Mouse (Mus musculus) urinary bladder, postnatal 14 days (tissue): ENCODE measurements around the gene 9030612E09Rik.

Experiments used
- DNase-seq: peaks from one replicate; pipeline ENCODE4 v3.0.0; 2021; ENCODE audit warnings: low spot score

Gene 9030612E09Rik

DNA sequence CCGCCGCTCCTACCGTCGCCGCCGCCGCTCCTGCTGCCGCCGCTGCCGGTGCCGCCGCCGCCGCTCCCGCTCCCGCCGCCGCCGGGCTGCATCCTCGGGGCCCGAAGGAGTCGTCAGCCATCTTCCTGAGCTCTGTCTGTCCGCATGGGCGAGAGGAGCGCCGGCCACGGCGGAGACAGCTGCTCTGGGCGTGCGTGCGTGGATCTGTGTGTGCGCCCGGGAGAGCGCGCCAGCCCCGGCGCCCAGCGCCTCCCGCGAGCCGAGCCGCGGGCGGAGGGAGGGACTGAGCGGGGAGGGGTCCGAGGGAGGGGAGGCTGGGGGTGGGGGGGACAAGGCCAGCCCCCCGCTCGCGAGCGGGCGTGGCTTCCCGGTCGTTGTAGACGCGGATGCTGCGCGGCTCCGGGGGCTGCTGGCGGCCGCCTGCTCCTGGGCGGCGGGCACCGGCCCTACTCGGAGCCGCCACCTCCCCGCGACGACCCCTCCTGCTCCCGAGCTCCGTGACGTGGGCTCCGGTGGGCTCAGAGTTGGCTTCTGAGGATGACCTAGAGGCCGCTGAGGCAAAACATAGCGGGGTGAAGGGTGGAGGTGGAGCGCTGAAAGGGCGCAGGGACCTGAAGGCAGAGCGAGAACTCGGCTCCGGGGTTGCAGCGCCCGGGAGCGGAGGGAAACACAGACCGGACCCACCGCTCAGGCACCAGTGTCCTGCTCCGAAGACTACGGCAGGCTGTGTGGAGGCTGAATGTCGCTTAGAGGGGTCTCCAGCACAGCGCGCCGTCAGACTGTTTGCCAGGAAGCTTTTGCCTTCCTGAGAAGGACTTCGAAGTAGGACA lies at the start of gene 9030612E09Rik, which contains the start of gene Sobp:
Gene 9030612E09Rik (plus strand): TSS at position 379 of the 830 bp plus-strand sequence.
Gene Sobp (minus strand): TSS at position 205 of the 830 bp plus-strand sequence.
- DNase-seq: peak; percentile 40

DNA sequence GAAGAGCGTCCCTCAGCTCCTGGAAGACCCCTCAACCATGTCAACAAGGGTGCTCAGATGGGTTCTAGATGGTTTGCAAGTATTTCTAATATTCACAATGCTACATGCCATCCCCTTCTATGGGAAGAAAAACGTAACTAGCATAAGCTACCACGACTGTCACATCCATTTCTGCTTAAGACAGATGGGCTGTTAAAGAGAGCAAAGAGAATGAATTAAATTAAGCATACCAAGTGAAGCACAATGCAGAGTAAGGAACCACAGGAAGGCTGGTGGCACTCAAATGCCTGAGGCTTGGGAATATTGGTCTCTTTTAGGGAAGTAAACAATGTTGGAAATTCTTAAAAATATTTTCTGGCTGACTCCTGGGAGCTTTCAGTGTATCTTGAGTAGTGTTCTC lies 45.8 kb upstream of the 9030612E09Rik start:
- DNase-seq: no peak

DNA sequence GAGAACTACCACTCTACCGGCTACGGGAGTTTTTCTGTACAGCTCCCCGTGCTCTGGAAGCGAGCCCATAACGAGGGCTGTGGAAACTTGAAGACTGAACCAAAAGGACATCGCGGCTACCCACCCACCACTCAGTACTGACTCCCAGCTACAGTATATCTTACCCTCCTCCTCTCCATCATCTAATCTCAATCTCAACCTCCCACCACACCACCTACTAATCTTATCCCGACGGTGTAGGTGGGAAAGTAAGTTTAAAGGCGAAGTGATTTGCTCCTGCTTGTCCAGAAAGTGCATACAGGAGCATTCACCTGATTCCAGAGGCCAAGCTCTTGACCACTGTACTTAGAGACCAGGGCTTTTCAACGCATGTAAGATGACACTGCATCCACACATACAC lies 40.5 kb upstream of the 9030612E09Rik start:
- no peak for DNase-seq

DNA sequence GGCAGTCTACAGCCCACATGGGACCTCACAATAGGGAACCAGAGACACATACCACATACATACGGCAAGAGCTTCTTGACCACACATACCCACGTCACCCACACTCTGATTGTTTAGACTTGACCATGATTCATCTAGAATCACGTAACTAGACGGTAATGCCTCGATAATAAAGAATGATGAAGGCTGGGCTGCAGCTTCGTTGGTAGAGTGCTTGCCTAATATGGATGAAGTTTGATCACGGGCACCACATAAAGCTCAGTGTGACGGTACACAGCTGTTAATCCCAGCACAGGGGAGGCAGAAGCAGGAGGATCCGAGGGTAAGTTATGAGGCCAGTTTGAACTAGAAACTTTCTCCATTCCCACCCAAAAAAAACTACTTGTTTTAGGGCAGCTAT lies 31.3 kb upstream of the 9030612E09Rik start:
- no peak for DNase-seq

DNA sequence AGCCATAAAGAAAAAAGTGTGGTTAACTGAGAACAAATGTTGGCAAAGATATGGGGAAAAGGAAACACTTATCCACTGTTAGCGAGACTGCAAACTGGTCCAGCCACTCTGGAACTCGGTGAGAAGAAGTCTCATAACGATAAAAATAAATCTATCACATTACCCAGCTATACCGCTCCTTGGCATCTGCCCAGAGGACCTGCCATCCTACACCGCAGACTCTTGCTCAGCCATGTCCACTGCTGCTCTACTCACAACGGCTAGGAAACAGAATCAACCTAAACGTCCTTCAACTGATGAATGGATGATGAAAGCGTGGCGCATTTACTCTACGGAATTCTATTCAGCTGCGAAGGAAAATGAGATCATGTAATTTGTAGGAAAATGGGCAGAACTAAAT lies 26.0 kb upstream of the 9030612E09Rik start:
- DNase-seq: no peak

DNA sequence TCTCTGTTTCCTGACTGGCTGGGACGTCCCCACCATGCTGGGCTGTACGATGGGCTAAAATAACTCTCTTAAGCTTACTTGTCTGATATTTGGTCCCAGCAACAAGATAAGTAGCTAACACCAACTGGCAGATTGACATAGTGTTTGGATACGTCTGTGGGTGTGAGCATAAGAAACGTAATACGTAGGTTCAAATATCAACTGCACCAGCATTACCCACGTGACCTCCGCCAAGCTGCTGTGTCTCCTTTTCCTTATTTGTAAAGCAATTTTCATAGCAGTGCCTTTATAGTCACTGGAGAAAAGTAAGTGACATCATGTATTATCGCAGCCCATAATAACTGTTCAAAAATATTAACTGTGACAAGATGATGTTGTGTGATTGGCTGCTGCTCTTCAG lies 21.9 kb upstream of the 9030612E09Rik start:
- no peak for DNase-seq

DNA sequence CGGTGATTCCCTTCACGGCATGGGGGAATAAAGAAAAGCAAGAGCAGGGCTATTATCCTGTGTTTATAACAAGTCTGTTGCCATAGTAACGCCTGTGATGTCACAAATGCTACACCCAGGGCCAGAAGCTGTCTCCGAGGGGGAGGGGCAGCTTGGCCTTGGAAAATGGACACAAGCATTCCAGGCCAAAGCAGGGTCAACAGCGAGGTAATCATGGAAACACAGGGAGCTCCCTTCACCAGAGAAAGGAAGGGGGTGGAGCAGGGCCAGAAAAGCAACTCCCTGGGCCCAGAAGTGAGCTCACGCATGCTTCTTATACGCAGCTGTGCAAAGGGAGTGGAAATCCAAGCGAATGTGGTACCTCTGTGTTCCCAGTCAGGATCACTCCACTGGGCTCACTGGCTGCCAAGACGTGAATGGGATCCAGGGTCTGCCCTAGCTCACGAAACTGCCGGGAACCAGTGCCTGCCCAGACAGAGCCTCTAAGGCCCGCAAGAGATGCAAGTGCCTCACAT lies 19.4 kb upstream of the 9030612E09Rik start:
- peak; percentile 59 for DNase-seq

DNA sequence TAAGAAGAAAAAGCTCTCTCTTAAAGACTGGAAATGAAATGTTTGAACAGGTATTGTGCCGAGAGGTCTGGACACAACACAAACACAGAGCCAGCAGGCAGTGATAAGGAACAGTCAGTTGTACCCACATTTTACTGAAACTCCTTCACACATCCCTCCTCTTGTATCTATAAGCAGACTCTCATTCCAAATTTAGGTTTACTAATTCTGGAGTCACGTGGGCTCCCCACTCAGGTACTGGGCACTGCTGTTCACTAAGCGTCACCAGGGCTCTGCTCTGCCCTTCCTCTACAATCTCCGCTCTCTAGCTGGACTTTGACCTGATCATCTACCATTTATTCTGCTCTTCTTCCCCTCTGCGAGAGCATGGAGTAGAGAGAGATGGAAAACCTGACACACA lies 15.6 kb upstream of the 9030612E09Rik start:
- DNase-seq: no peak

DNA sequence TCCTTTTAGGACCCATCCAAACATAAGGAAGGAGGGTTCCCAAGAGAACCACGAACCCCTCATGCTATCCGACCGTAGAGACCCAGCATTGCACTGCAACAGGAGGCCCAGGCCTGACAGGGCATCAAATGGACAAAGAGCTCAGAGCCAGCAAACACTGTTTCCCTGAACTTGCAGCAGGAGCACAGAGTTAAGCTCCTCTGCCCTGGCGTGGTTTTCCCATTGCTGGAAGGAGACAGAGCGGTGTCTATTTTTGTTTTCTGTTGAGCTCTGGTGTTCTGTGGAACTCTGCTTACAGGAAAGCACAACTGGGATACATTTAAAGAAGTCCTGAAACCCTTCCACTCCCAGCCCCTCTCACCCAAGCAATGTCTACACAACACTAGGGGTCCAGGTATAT lies 15.2 kb upstream of the 9030612E09Rik start:
- no peak for DNase-seq

DNA sequence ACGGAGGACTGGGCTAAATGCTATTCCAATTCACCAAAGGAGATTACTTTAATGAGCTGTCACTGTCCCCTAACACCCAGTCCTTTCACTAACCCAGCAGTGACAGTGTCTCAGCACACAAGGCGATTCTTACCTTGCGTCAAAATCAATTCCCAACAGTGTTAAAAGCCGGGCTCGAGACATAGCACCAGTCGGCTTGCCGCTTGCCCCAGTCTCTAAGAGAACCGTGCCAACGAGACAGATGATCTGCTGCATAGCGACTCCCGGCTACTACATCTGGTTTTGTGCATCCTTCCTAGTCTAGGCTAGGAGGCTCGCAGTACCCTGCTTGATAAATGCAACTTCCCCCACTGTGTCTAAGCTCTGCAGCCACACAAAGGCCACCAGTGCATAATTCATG lies 12.2 kb upstream of the 9030612E09Rik start:
- no peak for DNase-seq

DNA sequence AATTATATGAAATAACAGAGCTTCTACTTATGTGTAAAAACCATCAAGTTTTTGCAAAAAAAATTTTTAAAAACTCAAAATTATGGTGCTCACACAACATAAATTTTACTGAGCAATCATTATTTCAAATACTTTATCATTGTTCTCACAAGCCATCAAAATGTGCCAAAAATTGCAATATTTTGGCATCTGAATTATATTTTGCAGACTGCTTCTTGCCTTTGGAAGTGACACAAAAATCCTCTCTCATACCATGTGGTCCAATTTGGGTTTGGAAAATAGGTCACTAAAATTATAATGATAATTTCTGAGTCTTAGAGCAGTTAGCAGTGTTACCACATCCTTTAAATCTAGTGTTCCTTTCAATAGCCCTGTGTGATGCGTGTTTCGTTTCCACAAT lies 10.1 kb upstream of the 9030612E09Rik start:
- no peak for DNase-seq

DNA sequence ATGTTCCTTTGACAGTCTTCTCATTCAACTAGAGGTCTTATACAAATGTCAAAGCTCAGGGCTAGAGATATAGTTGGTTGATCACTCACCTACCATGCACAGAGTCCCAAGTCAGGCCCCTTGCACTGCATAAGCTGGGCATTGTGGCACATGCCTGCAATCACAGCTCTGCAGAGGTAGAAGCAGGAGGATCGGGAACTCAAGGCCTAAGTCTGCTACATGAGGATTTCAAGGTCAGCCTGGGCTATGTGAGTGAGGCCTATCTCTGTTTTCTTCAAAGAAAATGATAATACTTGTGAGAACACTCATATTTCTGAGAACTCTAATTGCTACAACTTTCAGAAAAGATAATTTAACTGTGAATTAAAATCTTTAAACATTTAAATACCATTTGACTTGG lies 8.4 kb upstream of the 9030612E09Rik start:
- DNase-seq: no peak

DNA sequence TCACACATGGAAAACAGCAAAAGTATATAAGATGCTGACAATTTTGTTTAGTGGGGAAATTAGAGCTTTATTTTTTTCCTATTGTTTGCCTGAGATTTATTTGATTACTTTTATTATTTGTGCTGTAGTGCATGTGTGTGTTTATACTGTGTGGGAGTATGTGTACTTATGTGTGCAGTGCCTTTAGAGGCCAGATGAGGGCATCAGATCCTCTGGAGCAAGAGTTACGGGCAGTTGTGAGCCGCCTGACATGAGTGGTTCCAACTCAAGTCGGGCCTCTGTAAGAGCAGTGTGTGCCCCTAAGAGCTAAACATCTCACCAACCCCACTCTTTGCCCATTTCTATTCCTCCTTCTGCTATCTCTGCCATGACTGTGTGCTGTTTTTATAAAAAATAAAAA lies 7.7 kb upstream of the 9030612E09Rik start:
- no peak for DNase-seq

DNA sequence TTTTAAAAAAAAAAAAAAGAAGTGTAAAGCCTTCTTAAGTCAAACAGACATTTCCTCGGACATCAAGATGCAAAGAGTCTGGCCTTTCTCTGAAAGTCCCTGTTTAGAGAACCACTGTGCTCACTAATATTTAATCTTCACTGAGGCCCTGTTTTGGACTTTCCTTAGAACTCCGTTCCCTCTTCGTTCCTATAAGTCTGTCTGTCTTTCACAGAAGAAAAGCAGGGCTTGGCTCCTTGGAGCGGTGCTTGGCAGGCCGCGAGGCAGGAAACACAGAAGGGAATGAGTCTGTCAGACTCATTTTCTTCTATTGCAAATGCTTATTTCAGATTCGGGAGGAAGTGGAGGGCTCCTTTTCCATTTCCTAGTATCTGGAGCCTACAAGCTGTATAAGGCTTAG lies 5.7 kb upstream of the 9030612E09Rik start:
- no peak for DNase-seq

DNA sequence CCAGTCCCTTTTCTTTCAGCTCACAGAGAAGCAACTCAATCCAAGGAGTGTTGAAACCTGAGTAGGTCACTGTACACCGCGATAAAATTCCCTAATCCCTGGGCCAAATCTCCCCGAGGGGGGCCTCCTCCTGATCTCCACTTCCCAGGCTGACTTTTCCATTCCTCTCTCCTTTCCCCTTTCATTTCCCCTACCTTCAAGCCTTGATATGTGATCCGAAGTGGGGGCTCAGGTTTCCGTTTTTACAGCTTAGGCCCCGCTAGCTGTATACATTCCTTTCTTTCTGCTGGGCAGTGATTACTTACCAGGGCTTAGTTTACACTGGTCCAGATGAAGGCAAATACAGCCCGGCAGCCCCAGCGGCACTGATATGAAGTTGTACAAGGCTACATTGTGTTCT lies 3.4 kb upstream of the 9030612E09Rik start:
- no peak for DNase-seq

DNA sequence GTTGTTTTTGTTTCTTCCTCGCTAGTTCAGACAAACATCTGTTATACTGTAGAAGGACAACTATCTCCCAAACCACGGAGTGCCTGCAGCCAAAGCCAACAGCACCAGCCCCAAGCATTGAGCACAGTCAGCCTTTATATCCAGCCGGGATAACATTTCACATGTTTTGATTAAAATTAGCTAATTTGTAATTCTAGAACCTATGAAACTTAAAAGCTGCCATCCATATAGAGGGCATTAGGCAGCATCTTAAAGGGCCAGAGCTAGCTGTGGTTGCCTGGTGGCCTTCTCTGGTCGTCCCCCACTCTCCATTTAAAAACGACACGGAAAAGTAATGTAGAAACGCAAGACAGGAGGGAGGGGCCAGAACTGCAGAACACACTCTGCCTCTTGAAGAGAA lies 2.4 kb upstream of the 9030612E09Rik start:
- DNase-seq: no peak

DNA sequence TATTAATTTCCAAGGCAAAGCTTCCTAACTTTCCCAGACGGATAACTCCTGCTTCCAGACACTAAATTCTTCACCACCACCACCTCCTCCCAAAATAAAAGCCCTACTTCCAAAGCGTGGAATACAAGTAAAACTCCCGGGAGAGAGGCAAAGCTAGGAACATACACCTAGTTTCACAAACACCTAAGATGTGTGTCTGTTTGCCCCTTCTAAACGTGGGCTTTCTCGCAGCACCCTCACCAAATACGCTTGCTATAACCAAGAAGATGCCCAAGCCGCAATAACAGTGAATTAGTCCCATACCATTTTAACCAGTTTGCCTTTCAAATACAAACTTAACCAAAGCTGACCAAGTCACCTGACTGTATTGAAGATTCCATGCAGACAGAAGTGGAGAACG lies 1.9 kb upstream of the 9030612E09Rik start:
- DNase-seq: no peak

DNA sequence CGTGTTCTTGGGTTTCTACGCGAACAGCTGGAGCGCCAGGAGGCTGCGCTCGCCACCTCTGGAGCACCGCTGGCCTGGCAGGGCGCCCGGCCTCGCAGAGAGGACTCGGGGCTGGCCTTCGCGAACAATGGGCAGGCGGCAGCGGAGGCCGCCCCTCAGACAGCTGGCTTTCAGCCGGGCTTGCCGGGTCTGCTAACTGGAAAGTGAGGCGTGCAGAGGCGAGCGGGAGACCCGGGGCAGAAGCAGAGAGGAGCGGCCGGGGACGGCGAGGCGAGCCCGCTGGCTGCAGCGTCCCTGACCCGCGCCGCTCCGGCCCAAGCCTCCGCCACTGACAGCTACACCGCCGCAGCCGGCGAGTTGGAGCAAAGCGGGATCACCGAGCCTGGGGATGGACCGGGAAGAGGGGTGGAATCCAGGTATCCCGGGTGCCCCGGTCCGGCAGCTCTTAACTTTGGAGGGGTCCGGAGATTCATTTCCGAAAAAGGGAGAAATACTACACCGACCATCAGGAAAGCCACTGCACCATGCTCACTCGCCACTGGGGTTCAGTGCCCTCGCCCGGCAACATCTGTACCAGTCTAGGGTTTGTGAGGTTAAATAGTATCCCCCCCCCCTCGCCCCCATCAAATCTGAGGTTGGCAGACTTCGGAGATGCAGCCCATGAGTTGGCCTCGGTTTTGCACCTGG lies 1.2 kb upstream of the 9030612E09Rik start:
- peak; percentile 58 for DNase-seq

DNA sequence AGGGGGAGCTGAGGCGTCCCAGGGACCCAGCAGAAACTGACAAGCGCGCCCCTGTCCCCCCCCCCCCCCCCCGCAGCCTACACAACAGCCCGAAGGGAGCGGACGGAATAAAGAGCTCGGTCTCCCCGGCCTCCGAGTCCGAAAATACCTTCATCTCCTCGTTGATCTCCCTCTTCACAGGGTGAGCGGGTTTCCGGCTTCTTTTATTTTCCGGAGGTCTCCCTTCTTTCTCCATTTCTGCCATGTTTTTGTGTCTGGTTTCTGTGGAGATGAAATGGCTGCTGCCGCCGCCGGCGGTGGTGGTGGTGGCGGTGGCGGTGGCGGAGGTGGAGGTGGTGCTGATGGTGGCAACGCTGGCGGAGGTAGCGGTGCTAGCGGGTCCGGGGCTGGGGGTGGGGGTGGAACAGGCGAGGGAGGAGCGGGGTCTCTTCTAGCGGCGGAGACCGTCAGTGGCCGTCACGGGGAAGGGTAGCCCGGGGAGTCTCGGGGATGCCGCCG lies 627 bp upstream of the 9030612E09Rik start:
- DNase-seq: no peak

DNA sequence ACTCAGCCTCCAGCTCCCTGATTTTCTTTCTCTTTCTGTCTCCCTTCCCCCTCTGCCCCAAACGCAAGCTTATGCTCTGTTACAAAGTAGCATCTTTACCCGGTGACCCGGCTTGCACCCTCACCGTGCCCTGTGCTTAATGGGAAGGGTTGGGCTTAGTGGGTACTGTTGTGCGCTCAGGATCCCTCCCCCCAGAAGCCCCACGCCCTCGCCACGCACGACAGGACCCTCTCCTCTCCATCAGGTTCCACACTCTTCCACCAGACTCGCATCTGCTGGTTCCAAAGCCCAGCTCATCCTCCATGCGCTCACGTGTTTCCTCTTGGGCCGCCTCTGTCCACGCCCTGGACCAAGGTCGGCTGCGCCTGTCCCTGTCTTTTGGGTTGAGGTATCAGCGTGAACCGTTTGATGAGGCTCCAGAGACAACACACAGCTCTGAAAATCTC lies 675 bp downstream of the 9030612E09Rik start:
- no peak for DNase-seq

DNA sequence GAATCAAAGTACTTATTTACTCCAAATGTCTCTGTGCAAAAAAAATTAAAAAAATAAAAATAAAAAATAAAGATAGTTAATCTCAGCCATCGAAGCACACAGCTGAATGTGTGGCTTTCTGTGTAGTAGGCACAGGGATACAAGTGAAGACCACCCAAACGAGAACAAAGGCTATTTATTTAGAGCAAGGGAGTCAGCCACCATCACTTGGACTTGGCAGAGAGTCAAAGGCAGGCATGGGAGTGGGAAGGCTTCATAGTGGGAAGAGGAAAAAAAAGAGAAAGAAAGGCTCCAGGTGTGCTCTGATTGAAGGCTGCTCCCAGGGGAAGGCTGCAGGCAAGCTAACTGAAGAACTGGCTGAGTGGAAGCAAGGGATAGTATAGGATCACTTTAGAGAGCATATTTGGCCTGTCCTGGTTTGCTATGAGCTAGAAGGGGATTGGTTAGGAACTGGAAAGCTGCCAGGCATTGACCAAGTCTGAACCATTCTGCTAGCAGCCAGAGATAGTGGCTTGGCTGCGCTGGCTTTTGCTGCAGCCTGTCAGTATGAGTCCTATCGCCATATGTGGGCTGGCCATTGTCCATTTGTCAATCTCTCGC lies 5.9 kb downstream of the 9030612E09Rik start:
- DNase-seq: no peak

DNA sequence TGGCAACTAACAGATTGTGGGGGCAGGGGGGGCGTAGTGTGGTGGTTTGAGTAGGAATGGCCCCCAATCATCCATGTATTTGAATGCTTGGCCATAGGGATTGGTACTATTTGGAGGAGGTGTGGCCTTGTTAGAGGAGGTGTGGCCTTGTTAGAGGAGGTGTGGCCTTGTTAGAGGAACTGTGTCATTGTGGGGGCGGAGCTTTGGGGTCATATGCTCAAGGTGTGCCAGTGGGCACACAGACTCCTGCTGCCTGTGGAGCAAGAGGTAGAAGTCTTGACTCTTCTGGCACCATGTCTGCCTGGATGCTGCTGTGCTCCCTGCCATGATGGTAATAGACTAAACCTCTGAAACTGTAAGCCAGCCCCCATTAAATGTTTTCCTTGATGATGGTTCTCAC lies 25.7 kb downstream of the 9030612E09Rik start:
- DNase-seq: no peak

DNA sequence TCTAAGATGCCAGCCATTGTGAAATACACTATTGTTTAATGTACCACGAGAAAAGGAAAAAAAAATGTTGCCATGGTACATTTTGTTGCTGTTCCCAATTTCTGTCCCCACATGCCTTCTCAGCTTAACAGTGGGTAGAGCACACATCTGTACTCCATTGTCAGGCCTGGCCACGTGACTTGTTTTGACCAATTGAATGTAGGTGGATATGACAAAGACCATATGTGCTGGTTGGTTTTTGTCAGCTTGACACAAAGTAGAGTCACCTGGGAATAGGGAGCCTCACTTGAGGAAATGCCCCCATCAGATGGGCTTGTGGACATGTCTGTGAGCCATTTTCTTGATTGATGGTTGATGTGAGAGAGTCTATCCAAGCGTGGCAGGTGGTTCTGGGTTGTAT lies 29.4 kb downstream of the 9030612E09Rik start:
- DNase-seq: no peak
